Mouse (Mus musculus): Measurements from ENCODE around the gene Ftcd.

GRCm38 (mm10) chr10:76612473-76612872 lies 37.0 kb downstream of the Ftcd start:
- TF ChIP-seq CTCF (IDR thresholded peaks at IDR 0.05) (no peak), EP300 (IDR thresholded peaks at IDR 0.05; ENCODE audit: insufficient read depth, low read depth, low read length) (no peak), POLR2A (IDR thresholded peaks at IDR 0.05; ENCODE audit: insufficient read depth, low read depth, low read length) (no peak)
